Mouse (Mus musculus): ENCODE measurements around the gene Prex1.

- TF ChIP-seq TAL1 (IDR thresholded peaks at IDR 0.05; ENCODE audit: low read length) (no peak), GATA1 (IDR thresholded peaks at IDR 0.05; ENCODE audit: low read length) (no peak)
Observed at GRCm38 (mm10) chr2:166735469-166736001, 21.9 kb upstream of the Prex1 start.

Data from erythroblast, embryonic 14.5 days (primary cell).